ENCODE assay signal across 14 mouse cellular contexts in the genomic region with DNA sequence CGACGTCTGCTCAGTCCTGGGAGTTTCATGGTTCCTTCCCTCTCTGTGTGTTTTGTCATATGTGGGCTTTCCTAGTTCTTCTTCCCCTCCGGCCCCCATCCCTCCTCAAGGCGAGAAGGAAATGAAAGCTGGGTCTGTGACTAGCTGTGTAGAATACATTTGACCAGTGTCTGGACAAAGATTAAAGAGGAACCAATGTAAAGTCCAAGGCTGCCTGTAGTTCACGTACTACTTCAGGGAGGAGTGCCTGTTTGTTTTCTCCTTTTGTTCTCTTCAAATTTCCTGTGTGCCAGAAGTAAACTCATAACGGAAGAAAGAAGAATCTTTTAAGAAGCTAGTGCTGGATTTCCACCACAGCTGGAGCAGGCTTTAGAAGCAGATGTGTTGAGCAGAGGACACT. TPM values are rescaled to one million over a fixed set of nuclear protein-coding genes. Genes with fewer than 3 reads are reported as not detected.
DNase-seq lines count a peak whose midpoint lies in the region; ATAC-seq and TF ChIP-seq lines count a peak whose summit lies in the region.
"Had no signal": no experiment of that assay in that cellular context is flagged by ENCODE, and none has a peak within 500 bp of the region (broad histone marks: within the 10 kb centered on the region; RNA-seq: fewer than 3 reads in every experiment).

No protein-coding gene starts in this region.

- no peaks in the 10 kb centered on the region for H3K4me1 ChIP-seq in liver, adult 2 months (ENCODE audit: control insufficient read depth, insufficient read depth, low read length)
- H3K4me1 ChIP-seq in liver, embryonic 12.5 days: no peaks in the 10 kb centered on the region
- no peaks in the 10 kb centered on the region for H3K4me1 ChIP-seq in brown adipose tissue, adult 24 weeks (ENCODE audit: control insufficient read depth, insufficient read depth, insufficient read length, low read length)
- peaks cover 7% of the 10 kb centered on the region; the same call in 1 of the 2 replicates for H3K4me1 ChIP-seq in small intestine, adult 2 months (ENCODE audit: control insufficient read depth, insufficient read depth, insufficient read length, low read length)
- no peaks in the 10 kb centered on the region for H3K4me1 ChIP-seq in forebrain, embryonic 15.5 days
- H3K4me1 ChIP-seq: embryonic facial prominence, embryonic 12.5 days; heart, embryonic 12.5 days had no signal

- H3K4me3 ChIP-seq in gastrocnemius, adult 2 months: no peak overlapping the region
- H3K4me3 ChIP-seq in liver, adult 2 months (ENCODE audit: insufficient read depth, low read depth, low read length): no peak overlapping the region
- no peak overlapping the region for H3K4me3 ChIP-seq in liver, embryonic 12.5 days
- H3K4me3 ChIP-seq in brown adipose tissue, adult 24 weeks (ENCODE audit: insufficient read depth, low read depth, low read length): no peak overlapping the region
- peak overlapping the region; percentile 26; the same call in 1 of the 2 replicates for H3K4me3 ChIP-seq in small intestine, adult 2 months (ENCODE audit: low read depth, low read length)
- H3K4me3 ChIP-seq in forebrain, embryonic 15.5 days: no peak overlapping the region
- H3K4me3 ChIP-seq: embryonic facial prominence, embryonic 12.5 days; heart, embryonic 12.5 days had no signal

- DNase-seq in gastrocnemius, adult 2 months: no peak
- no peak for DNase-seq in gastrocnemius, postnatal 10 days
- peak; percentile 20 for DNase-seq in liver, adult 2 months (ENCODE audit: extremely low read depth, low read depth, low spot score)
- no peak for DNase-seq in B cell, adult 2 months
- DNase-seq: cerebellum, adult 8-10 months had no signal

- H3K27ac ChIP-seq in gastrocnemius, adult 2 months: peak overlapping the region; percentile 28
- H3K27ac ChIP-seq in liver, adult 2 months (replicated peaks; ENCODE audit: insufficient read depth, low read depth, low read length): no peak overlapping the region
- H3K27ac ChIP-seq in liver, embryonic 12.5 days: no peak overlapping the region
- peak overlapping the region; percentile 61 for H3K27ac ChIP-seq in brown adipose tissue, adult 24 weeks (replicated peaks; ENCODE audit: low read depth, low read length)
- H3K27ac ChIP-seq in small intestine, adult 2 months (ENCODE audit: insufficient read depth, low read depth, low read length): peak overlapping the region; percentile 72
- no peak overlapping the region for H3K27ac ChIP-seq in forebrain, embryonic 15.5 days (replicated peaks)
- H3K27ac ChIP-seq: embryonic facial prominence, embryonic 12.5 days had no signal

- H3K27me3 ChIP-seq in liver, adult 2 months (ENCODE audit: control insufficient read depth, insufficient read depth, low read length): no peaks in the 10 kb centered on the region
- H3K27me3 ChIP-seq in liver, embryonic 12.5 days (replicated peaks): no peaks in the 10 kb centered on the region
- no peaks in the 10 kb centered on the region for H3K27me3 ChIP-seq in small intestine, adult 2 months (ENCODE audit: control insufficient read depth, insufficient read depth, low read length)
- no peaks in the 10 kb centered on the region for H3K27me3 ChIP-seq in forebrain, embryonic 15.5 days
- H3K27me3 ChIP-seq: embryonic facial prominence, embryonic 12.5 days; heart, embryonic 12.5 days had no signal

- no peak for ATAC-seq in liver, embryonic 12.5 days
- ATAC-seq in forebrain, embryonic 15.5 days (replicated peaks): no peak
- ATAC-seq: forebrain, embryonic 16.5 days had no signal

- H3K9me3 ChIP-seq in liver, embryonic 12.5 days (replicated peaks): no peaks in the 10 kb centered on the region
- no peaks in the 10 kb centered on the region for H3K9me3 ChIP-seq in forebrain, embryonic 15.5 days
- H3K9me3 ChIP-seq: embryonic facial prominence, embryonic 12.5 days; heart, embryonic 12.5 days had no signal

- no peak overlapping the region for H3K9ac ChIP-seq in liver, adult 2 months (ENCODE audit: low read depth, low read length)
- H3K9ac ChIP-seq in liver, embryonic 12.5 days: no peak overlapping the region
- H3K9ac ChIP-seq in forebrain, embryonic 15.5 days (replicated peaks): no peak overlapping the region
- H3K9ac ChIP-seq: embryonic facial prominence, embryonic 12.5 days; heart, embryonic 12.5 days had no signal

- no peak for TF ChIP-seq POLR2A in liver, adult 2 months (IDR thresholded peaks at IDR 0.05; ENCODE audit: extremely low read depth, insufficient read depth, low read length)
- TF ChIP-seq POLR2A in small intestine, adult 2 months (IDR thresholded peaks at IDR 0.05; ENCODE audit: low read depth, low read length): no peak

- H3K79me2 ChIP-seq in liver, adult 2 months (ENCODE audit: control insufficient read depth, insufficient read depth, low read length): no peaks in the 10 kb centered on the region

- intact Hi-C loops in gastrocnemius, adult 2 months (cut with DNase I): no loop called here

- no peak overlapping the region for H3K4me2 ChIP-seq in liver, embryonic 12.5 days
- no peak overlapping the region for H3K4me2 ChIP-seq in forebrain, embryonic 15.5 days (replicated peaks)
- H3K4me2 ChIP-seq: embryonic facial prominence, embryonic 12.5 days; heart, embryonic 12.5 days had no signal

- peaks cover 2% of the 10 kb centered on the region; the same call in 1 of the 2 replicates for H3K36me3 ChIP-seq in liver, adult 2 months (ENCODE audit: control insufficient read depth, insufficient read depth, low read length)
- H3K36me3 ChIP-seq in liver, embryonic 12.5 days: no peaks in the 10 kb centered on the region
- no peaks in the 10 kb centered on the region for H3K36me3 ChIP-seq in small intestine, adult 2 months (ENCODE audit: control insufficient read depth, insufficient read depth, low read length)
- H3K36me3 ChIP-seq in forebrain, embryonic 15.5 days: no peaks in the 10 kb centered on the region
- H3K36me3 ChIP-seq: embryonic facial prominence, embryonic 12.5 days; heart, embryonic 12.5 days had no signal

- TF ChIP-seq CTCF in gastrocnemius, adult 2 months (IDR thresholded peaks at IDR 0.05): no peak
- TF ChIP-seq CTCF in liver, adult 2 months (IDR thresholded peaks at IDR 0.05; ENCODE audit: low read depth, low read length): no peak
- TF ChIP-seq CTCF in small intestine, adult 2 months (IDR thresholded peaks at IDR 0.05; ENCODE audit: extremely low read depth, insufficient read length, insufficient replicate concordance, low read depth, low read length): no peak

- 71% methylated on average over 6 of the region's 6 CpGs for WGBS in liver, adult 2 months
- WGBS in liver, embryonic 12.5 days (ENCODE audit: insufficient replicate concordance): 25% methylated on average over 6 of the region's 6 CpGs
- WGBS in small intestine, adult 2 months: 45% methylated on average over 6 of the region's 6 CpGs
- 78% methylated on average over 6 of the region's 6 CpGs for WGBS in forebrain, embryonic 15.5 days

RNA-seq across cellular contexts. Expression of a gene that starts 36.7 kb away (rescaled TPM):
- under 1 TPM in 1 of 2 experiments, not detected in 1; 0.15 TPM for total RNA-seq in gastrocnemius, adult 2 months (2021)
- not detected for total RNA-seq in gastrocnemius, postnatal 10 days (2021)
- 1.0 and 1.3 TPM in 2 replicates for total RNA-seq in liver, adult 2 months (2014; rRNA removed)
- 0.70 and 0.76 TPM in 2 replicates for polyA plus RNA-seq in liver, adult 2 months (2012; rRNA removed)
- 0.06 and 0.13 TPM in 2 replicates for polyA plus RNA-seq in liver, embryonic 12.5 days (2016; fragmentation: Nextera tagmentation; extraction: Ambion mirVana)
- polyA plus RNA-seq in brown adipose tissue, adult 24 weeks (2012; ENCODE audit: insufficient read depth, insufficient read length, missing spikeins): not detected in 2 replicates
- polyA plus RNA-seq in small intestine, adult 2 months (2012; rRNA removed): 1.3 and 1.5 TPM in 2 replicates
- 0.15 and 0.18 TPM in 2 replicates for polyA plus RNA-seq in forebrain, embryonic 15.5 days (2015; fragmentation: Nextera tagmentation; extraction: Ambion mirVana)
- total RNA-seq: layer of hippocampus, adult 18-20 months; left cerebral cortex, postnatal 36 days had no signal

RNA-seq across cellular contexts. Expression of a gene that starts 52.0 kb away (rescaled TPM):
- total RNA-seq in gastrocnemius, adult 2 months (2021): 10 to 100 TPM; 18.4 to 20.5 TPM
- total RNA-seq in gastrocnemius, postnatal 10 days (2021): 10 to 100 TPM; 19.4 to 25.0 TPM
- total RNA-seq in liver, adult 2 months (2014; rRNA removed): 6.5 and 9.7 TPM in 2 replicates
- polyA plus RNA-seq in liver, adult 2 months (2012; rRNA removed): 0.80 and 1.8 TPM in 2 replicates
- 22.0 and 25.6 TPM in 2 replicates for polyA plus RNA-seq in liver, embryonic 12.5 days (2016; fragmentation: Nextera tagmentation; extraction: Ambion mirVana)
- 28.3 and 28.4 TPM in 2 replicates for polyA plus RNA-seq in brown adipose tissue, adult 24 weeks (2012; ENCODE audit: insufficient read depth, insufficient read length, missing spikeins)
- 0.32 and 0.43 TPM in 2 replicates for polyA plus RNA-seq in small intestine, adult 2 months (2012; rRNA removed)
- polyA plus RNA-seq in forebrain, embryonic 15.5 days (2015; fragmentation: Nextera tagmentation; extraction: Ambion mirVana): 50.8 and 56.0 TPM in 2 replicates

Comparison
In these comparisons a context has a peak if more than half of its experiments do, and no peak if none do; other contexts are left out.
1. H3K27ac ChIP-seq: peak in gastrocnemius, adult 2 months (single experiment), brown adipose tissue, adult 24 weeks (single experiment) and small intestine, adult 2 months (single experiment); none in liver, adult 2 months (single experiment), liver, embryonic 12.5 days (single experiment) and forebrain, embryonic 15.5 days (single experiment).